Mouse (Mus musculus): ENCODE measurements around the gene Ferd3l. TPM values are rescaled to one million over a fixed set of nuclear protein-coding genes. Genes with fewer than 3 reads are reported as not detected.

Ferd3l gene
- polyA plus RNA-seq, 1 experiment from 2014 or later, result not detected

- H3K4me3 ChIP-seq, result peak overlapping the region; percentile 83
- peaks cover 92% of the 10 kb centered on the region for H3K27me3 ChIP-seq (ENCODE audit: insufficient read depth, poor library complexity, severe bottlenecking)
- H3K4me1 ChIP-seq, result peaks cover 25% of the 10 kb centered on the region
- no peaks in the 10 kb centered on the region for H3K9me3 ChIP-seq
- no peaks in the 10 kb centered on the region for H3K36me3 ChIP-seq
- WGBS, result under 1% methylated on average over 55 of the region's 56 CpGs
- peak overlapping the region; percentile 93 for H3K27ac ChIP-seq
- DNase-seq (ENCODE audit: low spot score), result peak; percentile 79
These were observed 30.3 kb downstream of the Ferd3l start for GRCm38 (mm10) chr12:33958241-33959194.

DNA sequence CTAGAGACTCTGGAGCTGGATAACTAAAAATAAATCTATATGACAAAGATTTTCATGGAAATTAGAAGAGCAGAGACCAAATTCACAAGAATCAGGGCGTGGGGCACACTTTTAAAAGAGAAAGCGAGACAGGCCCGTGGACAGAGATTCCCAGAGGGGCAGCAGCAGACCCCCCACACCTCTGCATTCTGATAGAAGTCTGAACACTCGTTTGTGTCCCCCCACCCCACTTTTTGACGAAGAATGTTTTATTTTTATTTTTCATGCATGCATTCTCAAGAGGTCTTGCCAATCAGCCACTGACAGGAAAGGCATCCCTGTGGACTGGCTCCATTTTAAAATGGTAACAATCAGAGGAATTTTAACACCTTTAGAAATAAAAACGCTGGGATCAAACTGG, 31.0 kb downstream of the Ferd3l start:
- 4% methylated on average over 6 of the region's 6 CpGs for WGBS
- Histone ChIP-seq H3K36me3 (no peaks in the 10 kb centered on the region), H3K4me1 (peaks cover 25% of the 10 kb centered on the region), H3K27me3 (ENCODE audit: insufficient read depth, poor library complexity, severe bottlenecking) (peaks cover 91% of the 10 kb centered on the region), H3K27ac (peak overlapping the region; percentile 93; the same call in 1 of the 2 replicates), H3K4me3 (peak overlapping the region; percentile 83), H3K9me3 (no peaks in the 10 kb centered on the region)
- no peak for DNase-seq (ENCODE audit: low spot score)

GRCm38 (mm10) chr12:33959846-33960245, 31.6 kb downstream of the Ferd3l start:
- 22% methylated on average over 3 of the region's 3 CpGs for WGBS
- Histone ChIP-seq H3K27me3 (ENCODE audit: insufficient read depth, poor library complexity, severe bottlenecking) (peaks cover 92% of the 10 kb centered on the region), H3K27ac (no peak overlapping the region), H3K36me3 (no peaks in the 10 kb centered on the region), H3K4me1 (peaks cover 25% of the 10 kb centered on the region), H3K4me3 (peak overlapping the region; percentile 83), H3K9me3 (no peaks in the 10 kb centered on the region)
- DNase-seq (ENCODE audit: low spot score), result no peak

DNA sequence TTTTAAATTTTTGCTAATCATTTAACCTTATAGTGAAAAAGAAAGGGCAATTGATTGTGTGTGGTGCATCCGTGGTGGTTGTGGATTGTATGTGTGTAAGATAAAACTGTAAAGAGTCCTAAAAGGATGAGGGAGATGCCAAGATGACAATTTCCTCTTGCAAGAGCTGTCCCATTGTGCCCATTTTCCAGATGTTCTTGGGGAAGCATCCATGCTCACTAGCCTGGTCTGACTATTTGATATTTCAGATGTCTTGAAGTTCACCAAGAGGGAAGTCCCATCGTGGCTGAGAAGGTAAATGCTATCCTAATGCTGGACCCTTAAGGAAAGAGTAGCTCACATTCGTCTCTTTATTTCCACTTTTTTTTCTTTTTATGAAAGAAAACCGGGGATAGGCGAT, 32.8 kb downstream of the Ferd3l start:
- no peak overlapping the region for H3K27ac ChIP-seq
- H3K27me3 ChIP-seq (ENCODE audit: insufficient read depth, poor library complexity, severe bottlenecking), result peaks cover 92% of the 10 kb centered on the region
- peak overlapping the region; percentile 27; the same call in 1 of the 2 replicates for H3K4me3 ChIP-seq
- no peaks in the 10 kb centered on the region for H3K9me3 ChIP-seq
- WGBS, result 42% methylated on average over 5 of the region's 5 CpGs
- H3K36me3 ChIP-seq, result no peaks in the 10 kb centered on the region
- H3K4me1 ChIP-seq, result peaks cover 21% of the 10 kb centered on the region
- no peak for DNase-seq (ENCODE audit: low spot score)

DNA sequence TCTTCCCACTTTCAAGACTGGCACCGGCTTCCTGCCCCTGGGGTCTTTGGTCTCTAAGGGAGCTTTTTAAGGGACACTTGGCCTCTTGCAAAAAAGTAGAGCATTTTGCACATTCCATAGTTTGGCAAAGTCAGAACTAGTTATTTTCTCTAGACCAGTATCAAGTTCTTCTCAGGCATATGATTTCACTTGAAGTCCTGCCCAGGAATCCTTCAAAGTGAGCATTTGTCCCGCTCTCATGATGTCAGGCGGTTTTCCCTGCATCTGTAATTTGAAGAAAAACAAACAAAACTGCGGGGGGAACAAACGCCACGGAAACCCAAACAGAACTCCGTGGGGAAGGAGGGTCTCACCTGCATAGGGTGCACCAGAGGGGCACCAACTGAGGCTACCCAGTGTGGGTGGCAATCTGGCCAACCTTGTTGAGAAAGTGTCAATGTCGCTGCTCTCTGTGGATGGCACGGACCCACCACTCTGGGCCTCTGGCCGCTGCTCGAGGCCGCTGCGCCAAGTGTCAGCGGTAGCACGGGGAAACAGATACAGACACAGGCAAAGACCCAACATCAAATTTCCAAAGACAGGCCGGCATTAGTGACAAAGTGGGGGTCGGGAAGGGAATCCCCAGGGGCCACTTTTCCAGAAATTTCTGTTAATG, 34.0 kb downstream of the Ferd3l start:
- Histone ChIP-seq H3K36me3 (no peaks in the 10 kb centered on the region), H3K4me3 (peak overlapping the region; percentile 41), H3K27me3 (ENCODE audit: insufficient read depth, poor library complexity, severe bottlenecking) (peaks cover 91% of the 10 kb centered on the region), H3K4me1 (peaks cover 27% of the 10 kb centered on the region), H3K27ac (0 out of 2 replicates have a peak overlapping the region, but pooled peaks have one; percentile 24), H3K9me3 (no peaks in the 10 kb centered on the region)
- 14% methylated on average over 17 of the region's 17 CpGs for WGBS
- no peak for DNase-seq (ENCODE audit: low spot score)

- Histone ChIP-seq H3K9me3 (no peaks in the 10 kb centered on the region), H3K4me1 (peaks cover 27% of the 10 kb centered on the region), H3K36me3 (no peaks in the 10 kb centered on the region), H3K4me3 (no peak overlapping the region), H3K27me3 (ENCODE audit: insufficient read depth, poor library complexity, severe bottlenecking) (peaks cover 91% of the 10 kb centered on the region), H3K27ac (no peak overlapping the region)
- WGBS, result 27% methylated on average over 9 of the region's 9 CpGs
- DNase-seq (ENCODE audit: low spot score), result no peak
These were observed 34.5 kb downstream of the Ferd3l start for GRCm38 (mm10) chr12:33962773-33963130.

- no peak for DNase-seq (ENCODE audit: low spot score)
- Histone ChIP-seq H3K27me3 (ENCODE audit: insufficient read depth, poor library complexity, severe bottlenecking) (peaks cover 91% of the 10 kb centered on the region), H3K36me3 (no peaks in the 10 kb centered on the region), H3K4me1 (peaks cover 29% of the 10 kb centered on the region), H3K4me3 (no peak overlapping the region), H3K27ac (no peak overlapping the region), H3K9me3 (no peaks in the 10 kb centered on the region)
- WGBS, result 11% methylated on average over 15 of the region's 15 CpGs
These were observed 35.6 kb downstream of the Ferd3l start for GRCm38 (mm10) chr12:33963671-33964369.

GRCm38 (mm10) chr12:33964427-33964826, 36.2 kb downstream of the Ferd3l start:
- no peaks in the 10 kb centered on the region for H3K9me3 ChIP-seq
- no peak overlapping the region for H3K27ac ChIP-seq
- WGBS, result 23% methylated on average over 2 of the region's 2 CpGs
- peaks cover 92% of the 10 kb centered on the region for H3K27me3 ChIP-seq (ENCODE audit: insufficient read depth, poor library complexity, severe bottlenecking)
- H3K4me3 ChIP-seq, result no peak overlapping the region
- peaks cover 29% of the 10 kb centered on the region for H3K4me1 ChIP-seq
- no peaks in the 10 kb centered on the region for H3K36me3 ChIP-seq
- no peak for DNase-seq (ENCODE audit: low spot score)

- Histone ChIP-seq H3K4me1 (peaks cover 29% of the 10 kb centered on the region), H3K36me3 (no peaks in the 10 kb centered on the region), H3K9me3 (no peaks in the 10 kb centered on the region), H3K27ac (no peak overlapping the region), H3K27me3 (ENCODE audit: insufficient read depth, poor library complexity, severe bottlenecking) (peaks cover 95% of the 10 kb centered on the region), H3K4me3 (peak overlapping the region; percentile 57; the same call in 1 of the 2 replicates)
- DNase-seq (ENCODE audit: low spot score), result no peak
- WGBS, result 6% methylated on average over 5 of the region's 5 CpGs
These were observed 37.6 kb downstream of the Ferd3l start for GRCm38 (mm10) chr12:33965661-33966360.

DNA sequence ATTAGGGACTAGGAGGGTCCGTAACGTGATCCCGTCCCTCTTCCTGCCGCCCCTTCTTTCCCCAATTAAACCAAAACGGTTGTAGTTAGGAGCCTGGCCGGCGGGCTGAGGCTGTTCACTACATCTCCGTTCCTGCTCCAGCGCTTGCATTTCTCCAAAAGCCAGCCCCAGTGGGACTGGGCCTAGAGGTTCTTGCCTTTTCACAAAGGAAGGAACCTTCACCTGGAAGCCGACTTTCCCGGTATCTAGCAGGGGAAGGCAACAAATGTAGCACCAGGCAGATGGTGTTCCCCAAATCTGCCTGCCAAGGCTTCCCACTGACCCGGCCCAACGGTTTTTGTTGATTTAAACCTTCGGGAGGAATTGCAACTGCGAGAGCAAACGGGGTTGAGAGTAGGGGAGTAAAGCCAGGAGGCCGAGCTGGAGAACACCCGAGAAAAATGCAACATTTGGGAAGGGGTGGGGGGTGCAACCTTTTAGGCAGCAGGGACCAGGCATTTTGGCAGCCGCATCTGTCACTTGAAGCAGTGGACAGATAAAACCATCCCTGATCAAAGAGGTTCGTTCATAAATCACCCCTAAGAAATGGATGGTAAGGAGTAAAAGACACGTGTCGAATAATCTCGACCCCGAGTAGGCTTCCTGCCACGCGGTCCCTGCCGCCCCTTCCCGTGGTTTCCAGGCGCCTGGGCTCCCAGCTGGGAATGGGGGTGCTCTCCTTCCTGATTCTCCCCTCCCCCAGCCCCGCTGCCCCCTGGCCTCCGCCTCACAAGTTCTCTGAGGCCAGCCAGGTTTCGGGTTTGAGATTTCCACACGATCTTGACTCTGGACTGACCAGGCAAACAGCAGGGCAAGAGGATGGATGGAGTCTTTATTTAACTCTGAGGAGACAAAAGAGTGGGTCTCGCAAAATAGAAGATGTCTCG, 38.5 kb downstream of the Ferd3l start:
- no peaks in the 10 kb centered on the region for H3K9me3 ChIP-seq
- H3K27me3 ChIP-seq (ENCODE audit: insufficient read depth, poor library complexity, severe bottlenecking), result peaks cover 91% of the 10 kb centered on the region
- H3K36me3 ChIP-seq, result no peaks in the 10 kb centered on the region
- under 1% methylated on average over 35 of the region's 35 CpGs for WGBS
- peak overlapping the region; percentile 57 for H3K4me3 ChIP-seq
- peak overlapping the region; percentile 32 for H3K27ac ChIP-seq
- peaks cover 29% of the 10 kb centered on the region for H3K4me1 ChIP-seq
- DNase-seq (ENCODE audit: low spot score), result no peak

- DNase-seq (ENCODE audit: low spot score), result no peak
- H3K4me1 ChIP-seq, result peaks cover 26% of the 10 kb centered on the region
- WGBS, result under 1% methylated on average over 21 of the region's 21 CpGs
- H3K4me3 ChIP-seq, result peak overlapping the region; percentile 57
- no peaks in the 10 kb centered on the region for H3K36me3 ChIP-seq
- peak overlapping the region; percentile 30; the same call in 1 of the 2 replicates for H3K27ac ChIP-seq
- H3K9me3 ChIP-seq, result no peaks in the 10 kb centered on the region
- peaks cover 83% of the 10 kb centered on the region for H3K27me3 ChIP-seq (ENCODE audit: insufficient read depth, poor library complexity, severe bottlenecking)
These were observed 39.3 kb downstream of the Ferd3l start for GRCm38 (mm10) chr12:33967514-33967913.

Data from heart, embryonic 10.5 days (tissue).